Mouse (Mus musculus) ovary, postnatal 14 days (tissue): ENCODE data around the gene Slc10a1.

Source experiments
- DNase-seq: peaks from one replicate; pipeline ENCODE4 v3.0.0; 2022; ENCODE audit warnings: low spot score

The Slc10a1 gene

GRCm38 (mm10) chr12:80968605-80969004 lies at the start of gene Slc10a1:
Slc10a1 (minus strand) TSS chr12:80968705.
- DNase-seq: no peak

GRCm38 (mm10) chr12:81017624-81018023 lies 49.1 kb upstream of the Slc10a1 start:
- DNase-seq: no peak

GRCm38 (mm10) chr12:81013496-81013895 lies 45.0 kb upstream of the Slc10a1 start:
- no peak for DNase-seq

DNA sequence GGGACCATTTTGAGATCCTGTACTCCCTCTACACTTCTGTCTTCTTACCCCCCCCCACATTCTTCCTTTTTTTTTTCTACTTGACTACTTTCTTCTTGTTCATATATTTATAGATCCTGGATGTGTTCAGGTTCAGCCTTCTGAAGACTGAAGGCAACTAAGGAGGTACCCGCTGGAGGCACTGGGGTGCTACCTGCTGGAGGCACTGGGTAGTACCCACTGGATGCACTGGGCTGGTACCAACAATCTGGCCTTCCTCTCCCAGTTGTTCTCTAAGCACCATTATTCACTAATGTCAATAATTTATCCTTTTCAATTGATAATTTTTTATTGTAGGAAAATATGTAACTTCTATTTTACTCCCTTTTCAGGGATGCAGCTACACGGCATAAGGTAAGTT lies 43.5 kb upstream of the Slc10a1 start:
- DNase-seq: no peak

- DNase-seq: no peak
These were observed 41.3 kb upstream of the Slc10a1 start for GRCm38 (mm10) chr12:81009813-81010212.

GRCm38 (mm10) chr12:81002841-81003635 lies 34.5 kb upstream of the Slc10a1 start:
- DNase-seq: no peak

- DNase-seq: no peak
These were observed 32.4 kb upstream of the Slc10a1 start for GRCm38 (mm10) chr12:81000924-81001323.

DNA sequence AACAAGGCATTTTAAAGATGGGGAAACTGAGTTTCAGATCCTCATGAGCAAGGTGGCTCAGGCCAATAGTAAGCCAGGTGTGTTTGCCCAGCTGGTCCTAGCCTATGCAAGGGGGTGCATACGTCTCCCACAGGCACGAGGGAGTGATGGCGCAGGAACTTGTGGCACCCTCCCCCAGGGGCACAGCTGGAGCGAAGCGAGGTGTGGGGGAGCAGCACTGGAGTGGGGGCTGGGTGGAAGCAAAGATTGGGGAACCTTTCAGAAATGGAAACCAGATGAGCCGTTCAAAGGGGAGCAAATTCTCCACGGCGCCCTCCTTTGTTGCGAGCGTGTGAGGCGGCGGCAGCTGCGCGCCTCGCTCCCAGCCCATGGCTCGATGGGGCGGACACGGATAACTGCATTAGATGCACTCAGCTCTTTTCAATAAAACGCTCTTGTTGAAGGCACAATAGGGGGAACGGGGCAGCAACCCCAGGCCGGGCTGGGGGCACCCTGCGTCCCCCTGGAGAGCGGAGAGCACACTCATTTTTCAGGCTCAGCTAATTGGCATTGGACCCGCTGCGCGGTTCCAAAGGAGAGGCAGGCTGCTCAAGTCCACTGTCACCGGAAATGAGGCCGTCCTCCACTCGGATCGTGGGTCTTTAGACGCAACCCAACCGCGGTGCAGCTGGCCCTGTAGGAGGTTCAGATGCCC lies 30.2 kb upstream of the Slc10a1 start:
- DNase-seq: no peak

DNA sequence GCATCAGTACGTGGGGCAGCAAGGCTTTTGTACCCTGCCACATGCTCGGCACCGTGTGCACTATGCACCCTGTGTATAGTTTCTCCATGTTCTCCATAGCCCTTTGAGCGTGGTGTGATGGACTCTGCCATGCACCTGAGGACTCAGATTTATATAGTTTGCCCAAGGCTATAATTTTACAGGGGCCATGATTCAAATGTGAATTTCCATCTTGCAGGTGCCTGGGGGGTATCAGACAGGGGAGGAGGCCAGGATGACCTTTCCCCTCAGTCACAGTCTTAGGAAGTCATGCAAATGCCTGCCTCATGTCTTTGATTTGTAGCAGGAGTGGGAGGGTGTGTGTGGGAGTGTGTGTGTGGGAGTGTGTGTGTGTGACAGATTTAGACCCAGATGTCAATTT lies 29.1 kb upstream of the Slc10a1 start:
- no peak for DNase-seq

DNA sequence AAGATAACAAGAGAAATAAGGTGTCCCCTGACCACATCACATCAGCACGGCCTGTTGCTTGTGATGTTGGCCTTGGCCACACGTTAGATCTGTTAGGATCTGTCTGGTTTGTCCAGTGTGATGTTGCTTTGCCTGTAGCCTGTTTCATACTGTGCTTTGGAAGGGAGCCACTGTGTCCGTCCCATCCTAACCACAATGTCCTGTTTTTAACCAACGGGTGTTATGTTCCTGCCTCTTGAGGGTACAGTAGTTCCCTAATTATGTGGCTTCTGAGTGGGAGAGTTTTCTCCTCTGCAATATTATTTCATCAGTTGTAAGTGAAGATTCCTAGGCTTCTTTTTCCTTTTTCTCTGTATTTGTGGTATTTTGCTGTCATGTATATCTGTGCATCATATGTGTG lies 26.8 kb upstream of the Slc10a1 start:
- DNase-seq: no peak

- DNase-seq: no peak
These were observed 25.3 kb upstream of the Slc10a1 start for GRCm38 (mm10) chr12:80993773-80994172.

- DNase-seq: no peak
These were observed 24.1 kb upstream of the Slc10a1 start for GRCm38 (mm10) chr12:80992540-80993122.

DNA sequence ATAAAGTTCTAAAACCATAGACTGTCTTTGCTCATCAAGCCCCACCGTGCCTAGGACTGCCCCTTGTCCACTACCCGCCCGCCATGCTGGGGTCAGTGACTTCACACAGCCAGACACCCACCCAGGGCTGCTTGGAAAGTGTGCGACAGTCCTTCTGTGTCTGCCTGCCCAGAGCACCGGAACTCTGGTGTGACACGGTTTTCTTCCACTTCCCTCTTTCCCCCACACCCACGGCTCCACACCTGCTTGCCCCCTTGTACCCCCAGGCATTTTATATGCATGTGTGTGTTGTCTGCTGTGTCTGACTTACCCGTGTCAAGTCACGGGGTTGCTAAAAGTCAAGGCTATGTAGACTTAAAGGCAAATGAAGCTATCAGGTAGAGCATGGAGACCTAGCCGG lies 23.3 kb upstream of the Slc10a1 start:
- no peak for DNase-seq

GRCm38 (mm10) chr12:80990901-80991445 lies 22.5 kb upstream of the Slc10a1 start:
- DNase-seq: no peak

DNA sequence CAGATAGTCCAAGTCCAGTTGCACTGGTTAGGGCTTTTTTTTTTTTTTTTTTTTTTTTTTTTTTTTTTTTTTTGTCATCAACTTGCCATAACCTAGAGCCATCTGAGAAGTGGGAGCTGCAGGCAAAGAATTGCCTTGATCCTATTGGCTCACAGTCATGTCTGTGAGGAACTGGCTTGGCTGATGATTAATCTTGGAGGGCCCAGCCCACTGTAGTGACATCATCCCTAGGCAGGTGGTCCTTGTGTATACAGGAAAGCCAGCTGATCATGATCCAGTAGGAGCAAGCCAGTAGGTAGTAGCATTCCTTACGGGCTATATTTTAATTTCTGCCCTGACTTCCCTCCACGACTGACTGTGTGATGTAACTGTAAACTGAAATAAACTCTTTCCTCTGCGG lies 19.8 kb upstream of the Slc10a1 start:
- DNase-seq: no peak

DNA sequence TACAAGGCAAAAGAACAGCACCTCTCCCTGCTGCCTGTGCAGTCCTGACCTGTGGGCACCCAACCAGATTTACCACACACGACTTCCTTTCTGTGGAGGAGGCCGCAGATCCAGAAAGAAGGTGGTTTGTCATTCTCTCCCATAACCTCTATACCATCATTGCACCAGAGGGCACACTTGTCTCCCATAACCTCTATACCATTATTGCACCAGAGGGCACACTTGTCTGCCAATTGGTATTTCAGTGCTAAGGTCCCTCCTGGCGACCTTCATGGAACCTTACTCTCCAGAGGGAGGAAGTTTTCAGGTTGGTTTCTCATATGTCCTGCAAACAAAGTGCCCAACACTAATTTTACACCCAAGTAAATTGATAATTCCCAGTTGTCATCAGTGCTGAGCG lies 18.1 kb upstream of the Slc10a1 start:
- no peak for DNase-seq

DNA sequence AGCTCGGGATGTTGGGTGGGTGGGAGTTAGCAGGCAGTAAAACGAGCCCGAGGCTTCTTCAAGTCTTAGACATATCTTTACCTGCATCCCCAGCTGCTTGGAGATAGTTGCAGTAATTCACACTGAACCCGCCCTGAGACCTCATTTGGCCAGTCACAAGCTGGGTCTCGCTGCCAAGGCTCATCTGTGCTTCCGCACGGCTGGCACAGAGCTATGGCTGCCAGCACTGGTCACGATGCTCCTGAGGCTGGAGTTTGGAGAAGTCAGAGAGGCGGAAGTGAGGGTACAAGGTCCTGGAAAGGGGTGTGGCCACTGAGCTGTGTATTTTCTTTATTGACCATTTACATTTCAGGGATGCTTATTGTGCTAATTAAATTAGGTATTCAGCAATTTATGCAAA lies 15.2 kb upstream of the Slc10a1 start:
- DNase-seq: no peak

DNA sequence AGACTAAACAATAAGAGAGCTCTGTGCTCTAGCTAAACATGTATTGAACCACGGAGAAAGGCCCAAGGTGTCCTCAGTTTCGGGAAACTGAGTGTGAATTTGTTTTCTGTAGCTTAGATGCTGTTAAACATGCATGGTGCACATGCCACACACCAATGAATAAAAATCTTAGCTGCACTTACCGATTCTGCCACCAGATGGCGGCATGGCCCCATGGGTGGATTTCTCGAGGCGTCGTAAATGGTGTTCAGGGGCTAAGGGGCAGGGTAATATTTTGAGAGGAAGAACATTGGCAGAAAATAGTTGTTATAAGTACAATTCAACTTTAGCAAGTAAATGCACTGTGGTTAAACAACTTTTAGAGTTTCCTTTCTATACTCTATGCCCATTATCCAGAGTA lies 13.8 kb upstream of the Slc10a1 start:
- peak; percentile 82 for DNase-seq

GRCm38 (mm10) chr12:80975939-80976671 lies 7.6 kb upstream of the Slc10a1 start:
- DNase-seq: no peak

DNA sequence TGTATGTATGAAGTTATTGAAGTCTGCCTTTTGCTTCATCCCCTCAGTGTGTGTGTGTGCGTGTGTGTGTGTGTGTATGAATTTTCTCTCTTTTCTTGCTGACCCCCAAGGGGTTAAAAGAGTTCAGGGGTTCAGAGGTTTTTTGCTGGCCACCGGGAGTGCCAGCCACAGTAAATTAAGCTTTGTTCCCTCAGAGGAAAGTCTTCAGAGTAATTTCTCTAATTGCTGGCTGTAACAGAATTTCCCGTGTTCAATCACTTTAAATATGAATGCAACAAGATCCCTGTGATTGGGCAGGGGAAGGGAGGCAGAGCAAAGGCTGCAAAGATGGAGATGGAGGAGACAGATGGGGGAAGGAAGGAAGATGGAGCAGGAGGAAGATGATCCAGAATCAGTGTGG lies 3.3 kb upstream of the Slc10a1 start:
- DNase-seq: no peak

DNA sequence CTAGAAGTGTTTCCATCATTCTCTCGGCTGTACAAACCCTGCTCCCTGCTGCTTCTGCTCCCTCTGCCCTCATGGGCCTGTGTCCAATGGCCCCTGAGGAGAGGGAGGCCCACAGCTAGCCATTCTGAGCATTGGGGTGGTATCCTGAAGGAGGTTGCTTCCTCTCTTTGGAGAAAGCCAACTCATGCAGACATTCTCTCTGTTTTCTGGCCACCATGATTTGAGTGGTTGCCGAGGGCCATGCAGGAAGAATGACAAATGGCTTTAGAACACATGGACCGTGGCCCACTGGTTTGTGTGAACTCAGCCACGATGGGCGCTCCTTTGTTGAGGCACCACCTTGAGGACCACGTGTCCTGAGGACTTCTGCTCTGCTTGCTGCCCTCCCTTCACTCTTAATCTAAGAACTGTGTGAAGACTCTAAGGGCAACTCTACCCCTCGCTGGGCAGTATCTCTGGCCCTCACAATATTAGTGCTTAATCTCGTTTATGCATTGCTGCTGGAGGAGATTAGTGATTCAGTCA lies 1.7 kb upstream of the Slc10a1 start:
- no peak for DNase-seq

- no peak for DNase-seq
These were observed 587 bp downstream of the Slc10a1 start for GRCm38 (mm10) chr12:80967918-80968317.
